Mouse (Mus musculus) neutrophil, adult 5-6 weeks (primary cell): ENCODE measurements at regions not wholly inside any gene's neighbourhood (a gene's known extent, or its start where the extent isn't known, plus 50 kb on each side); places are given as distances from the start of the nearest gene placed in this dataset.

Experiments used
- ATAC-seq: fragments of 151-379, 151-347 bp; 2 replicates; pipeline ENCODE4 v1.8.0; 2017; ENCODE audit warnings: mild to moderate bottlenecking, moderate TSS enrichment; ENCODE audit not compliant: insufficient number of reproducible peaks, poor library complexity, low FRiP score, severe bottlenecking; ENCODE audit errors: extremely low read depth

- ATAC-seq, result no peak
Measured at GRCm38 (mm10) chr16:24198291-24198690, 195.0 kb upstream of the Lpp start.

GRCm38 (mm10) chr16:24197618-24198017 is 195.7 kb upstream of the Lpp start:
- ATAC-seq, result no peak

- ATAC-seq, result no peak
Measured at GRCm38 (mm10) chr16:24193945-24194344, 199.4 kb upstream of the Lpp start.

- peak; percentile 78 for ATAC-seq
Measured at GRCm38 (mm10) chr16:24193251-24193873, 199.9 kb upstream of the Lpp start.

- no peak for ATAC-seq
Measured at GRCm38 (mm10) chr16:24192013-24192412, 201.3 kb upstream of the Lpp start.

- no peak for ATAC-seq
Measured at GRCm38 (mm10) chr16:24187131-24187530, 198.5 kb upstream of the Bcl6 start.

- no peak for ATAC-seq
Measured at GRCm38 (mm10) chr16:24185989-24186388, 197.3 kb upstream of the Bcl6 start.

GRCm38 (mm10) chr16:24184846-24185245 is 196.2 kb upstream of the Bcl6 start:
- ATAC-seq, result no peak

GRCm38 (mm10) chr16:24183216-24183615 is 194.6 kb upstream of the Bcl6 start:
- no peak for ATAC-seq

- ATAC-seq, result no peak
Measured at GRCm38 (mm10) chr16:24181388-24181787, 192.7 kb upstream of the Bcl6 start.

GRCm38 (mm10) chr16:24180666-24181065 is 192.0 kb upstream of the Bcl6 start:
- no peak for ATAC-seq

GRCm38 (mm10) chr16:24177564-24177963 is 188.9 kb upstream of the Bcl6 start:
- no peak for ATAC-seq

GRCm38 (mm10) chr16:24177131-24177530 is 188.5 kb upstream of the Bcl6 start:
- no peak for ATAC-seq

GRCm38 (mm10) chr16:24176057-24176456 is 187.4 kb upstream of the Bcl6 start:
- ATAC-seq, result no peak

GRCm38 (mm10) chr16:24175235-24175760 is 186.6 kb upstream of the Bcl6 start:
- ATAC-seq, result no peak

GRCm38 (mm10) chr16:24174595-24174994 is 185.9 kb upstream of the Bcl6 start:
- no peak for ATAC-seq

GRCm38 (mm10) chr16:24173783-24174518 is 185.3 kb upstream of the Bcl6 start:
- ATAC-seq, result no peak

- no peak for ATAC-seq
Measured at GRCm38 (mm10) chr16:24172653-24173052, 184.0 kb upstream of the Bcl6 start.

GRCm38 (mm10) chr16:24172065-24172464 is 183.4 kb upstream of the Bcl6 start:
- ATAC-seq, result peak; percentile 71

- no peak for ATAC-seq
Measured at GRCm38 (mm10) chr16:24171161-24171560, 182.5 kb upstream of the Bcl6 start.
